Mouse (Mus musculus): ENCODE measurements around the gene Tm7sf3.

DNA sequence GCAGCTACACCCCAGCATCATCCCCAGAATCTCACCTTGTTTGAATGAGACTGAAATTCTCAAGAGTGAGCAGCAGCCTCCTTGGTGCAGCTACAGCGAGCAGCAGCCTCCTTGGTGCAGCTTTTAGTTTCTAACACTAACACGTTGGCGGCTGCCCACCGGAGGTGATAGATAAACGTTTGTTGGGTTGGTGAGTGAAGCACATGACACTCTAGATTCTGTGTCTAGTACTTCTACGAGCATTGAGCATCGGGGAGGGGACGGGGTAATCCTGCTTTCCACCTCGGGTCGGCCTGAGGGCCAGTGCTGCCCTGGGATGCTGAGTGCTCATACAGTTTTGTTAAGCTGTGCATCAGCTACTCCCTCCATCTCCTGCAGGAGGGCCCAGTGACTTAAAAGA is 34.3 kb upstream of the Tm7sf3 start:
- TF ChIP-seq CTCF (IDR thresholded peaks at IDR 0.05; ENCODE audit: low read depth, low read length) (no peak), POLR2A (IDR thresholded peaks at IDR 0.05; ENCODE audit: extremely low read depth, insufficient read depth, low read length) (no peak)

Measured in liver, adult 2 months (tissue).